Mouse (Mus musculus): Measurements from ENCODE around the gene Ddx55.

- no peak for TF ChIP-seq CTCF (IDR thresholded peaks at IDR 0.05; ENCODE audit: control insufficient read depth, insufficient read depth, insufficient read length)
- no peak for TF ChIP-seq MYOD1 (IDR thresholded peaks at IDR 0.05; ENCODE audit: control insufficient read depth, insufficient read length, low read depth)
- TF ChIP-seq MAX (IDR thresholded peaks at IDR 0.05), result no peak
Observed at GRCm38 (mm10) chr5:124530655-124531582, 21.7 kb upstream of the Ddx55 start, which contains the start of gene Rilpl1.

Measured in C2C12 (cell line).